Mouse (Mus musculus): Measurements from ENCODE around the gene Rnf157. TPM values are rescaled to one million over a fixed set of nuclear protein-coding genes. Genes with fewer than 3 reads are reported as not detected.

Rnf157 gene
- polyA plus RNA-seq, 1 experiment from 2014 or later, result 31.3 TPM

GRCm38 (mm10) chr11:116298221-116298620 lies 114.6 kb downstream of the Rnf157 start:
- Histone ChIP-seq H3K9me3 (no peaks in the 10 kb centered on the region), H3K36me3 (peaks cover 96% of the 10 kb centered on the region), H3K4me3 (replicated peaks) (no peak overlapping the region), H3K27ac (no peak overlapping the region), H3K9ac (replicated peaks) (no peak overlapping the region), H3K4me1 (replicated peaks) (no peaks in the 10 kb centered on the region), H3K27me3 (no peaks in the 10 kb centered on the region), H3K4me2 (replicated peaks) (no peak overlapping the region)
- whole genome bisulfite sequencing, result 93% methylated on average over 11 of the region's 11 CpGs
- no peak for ATAC-seq

GRCm38 (mm10) chr11:116297017-116297416 lies 115.8 kb downstream of the Rnf157 start:
- no peak overlapping the region for H3K4me3 ChIP-seq (replicated peaks)
- no peaks in the 10 kb centered on the region for H3K27me3 ChIP-seq
- peaks cover 96% of the 10 kb centered on the region for H3K36me3 ChIP-seq
- ATAC-seq, result no peak
- no peak overlapping the region for H3K4me2 ChIP-seq (replicated peaks)
- 86% methylated on average over 3 of the region's 3 CpGs for WGBS
- no peak overlapping the region for H3K9ac ChIP-seq (replicated peaks)
- no peaks in the 10 kb centered on the region for H3K4me1 ChIP-seq (replicated peaks)
- no peaks in the 10 kb centered on the region for H3K9me3 ChIP-seq
- no peak overlapping the region for H3K27ac ChIP-seq

- Histone ChIP-seq H3K27ac (no peak overlapping the region), H3K4me3 (replicated peaks) (no peak overlapping the region), H3K27me3 (no peaks in the 10 kb centered on the region), H3K4me1 (replicated peaks) (no peaks in the 10 kb centered on the region), H3K9me3 (no peaks in the 10 kb centered on the region), H3K36me3 (peaks cover 96% of the 10 kb centered on the region), H3K9ac (replicated peaks) (no peak overlapping the region), H3K4me2 (replicated peaks) (no peak overlapping the region)
- ATAC-seq, result no peak
- 83% methylated on average over 8 of the region's 8 CpGs for WGBS
Observed at GRCm38 (mm10) chr11:116296191-116296734, 116.6 kb downstream of the Rnf157 start.

- Histone ChIP-seq H3K27ac (no peak overlapping the region), H3K36me3 (peaks cover 96% of the 10 kb centered on the region), H3K4me2 (replicated peaks) (no peak overlapping the region), H3K9me3 (no peaks in the 10 kb centered on the region), H3K4me3 (replicated peaks) (no peak overlapping the region), H3K9ac (replicated peaks) (no peak overlapping the region), H3K27me3 (no peaks in the 10 kb centered on the region), H3K4me1 (replicated peaks) (no peaks in the 10 kb centered on the region)
- peak; percentile 22; the same call in 1 of the 2 replicates for ATAC-seq
- WGBS, result 33% methylated on average over 5 of the region's 5 CpGs
Observed at GRCm38 (mm10) chr11:116294319-116294718, 118.5 kb downstream of the Rnf157 start.

- Histone ChIP-seq H3K4me3 (replicated peaks) (no peak overlapping the region), H3K4me2 (replicated peaks) (no peak overlapping the region), H3K27ac (no peak overlapping the region), H3K27me3 (no peaks in the 10 kb centered on the region), H3K36me3 (peaks cover 96% of the 10 kb centered on the region), H3K4me1 (replicated peaks) (no peaks in the 10 kb centered on the region), H3K9me3 (no peaks in the 10 kb centered on the region), H3K9ac (replicated peaks) (no peak overlapping the region)
- no peak for ATAC-seq
- 88% methylated on average over 12 of the region's 12 CpGs for WGBS
Observed at GRCm38 (mm10) chr11:116293538-116294137, 119.2 kb downstream of the Rnf157 start.

- Histone ChIP-seq H3K4me3 (replicated peaks) (no peak overlapping the region), H3K9ac (replicated peaks) (no peak overlapping the region), H3K9me3 (no peaks in the 10 kb centered on the region), H3K4me1 (replicated peaks) (no peaks in the 10 kb centered on the region), H3K27ac (no peak overlapping the region), H3K27me3 (no peaks in the 10 kb centered on the region), H3K4me2 (replicated peaks) (no peak overlapping the region), H3K36me3 (peaks cover 98% of the 10 kb centered on the region)
- 92% methylated on average over 13 of the region's 13 CpGs for WGBS
- no peak for ATAC-seq
Observed at GRCm38 (mm10) chr11:116292401-116292800, 120.4 kb downstream of the Rnf157 start.

GRCm38 (mm10) chr11:116290556-116290955 lies 122.3 kb downstream of the Rnf157 start:
- Histone ChIP-seq H3K4me2 (replicated peaks) (no peak overlapping the region), H3K4me1 (replicated peaks) (no peaks in the 10 kb centered on the region), H3K36me3 (peaks cover 83% of the 10 kb centered on the region), H3K9ac (replicated peaks) (no peak overlapping the region), H3K9me3 (no peaks in the 10 kb centered on the region), H3K27ac (no peak overlapping the region), H3K4me3 (replicated peaks) (no peak overlapping the region), H3K27me3 (peaks cover under 1% of the 10 kb centered on the region; the same call in 1 of the 2 replicates)
- no peak for ATAC-seq
- WGBS, result 85% methylated on average over 8 of the region's 8 CpGs

GRCm38 (mm10) chr11:116287351-116287750 lies 125.5 kb downstream of the Rnf157 start:
- no peaks in the 10 kb centered on the region for H3K9me3 ChIP-seq
- H3K4me1 ChIP-seq (replicated peaks), result no peaks in the 10 kb centered on the region; the same call in 1 of the 2 replicates
- H3K36me3 ChIP-seq, result peaks cover 53% of the 10 kb centered on the region
- no peak overlapping the region for H3K9ac ChIP-seq (replicated peaks)
- H3K27ac ChIP-seq, result no peak overlapping the region
- ATAC-seq, result no peak
- no peak overlapping the region for H3K4me3 ChIP-seq (replicated peaks)
- no peak overlapping the region for H3K4me2 ChIP-seq (replicated peaks)
- WGBS, result 72% methylated on average over 5 of the region's 5 CpGs
- H3K27me3 ChIP-seq, result peaks cover 32% of the 10 kb centered on the region

Other genes starting within 250 kb of the Rnf157 start
- gene Fbf1, start 244.9 kb downstream of the Rnf157 start, polyA plus RNA-seq (2015; fragmentation: Nextera tagmentation; extraction: Ambion mirVana), result 69.1 and 76.5 TPM in 2 replicates
- gene Ten1, start 214.2 kb downstream of the Rnf157 start, polyA plus RNA-seq (2015; fragmentation: Nextera tagmentation; extraction: Ambion mirVana), result 78.4 and 88.2 TPM in 2 replicates
- gene Acox1, start 214.0 kb downstream of the Rnf157 start, polyA plus RNA-seq (2015; fragmentation: Nextera tagmentation; extraction: Ambion mirVana), result 50.3 and 51.0 TPM in 2 replicates
- gene Evpl, start 175.0 kb downstream of the Rnf157 start, polyA plus RNA-seq (2015; fragmentation: Nextera tagmentation; extraction: Ambion mirVana), result 0.28 and 0.30 TPM in 2 replicates
- 63.4 and 68.5 TPM in 2 replicates for gene Srp68, start 138.8 kb downstream of the Rnf157 start, polyA plus RNA-seq (2015; fragmentation: Nextera tagmentation; extraction: Ambion mirVana)
- gene Galr2, start 132.1 kb downstream of the Rnf157 start, polyA plus RNA-seq (2015; fragmentation: Nextera tagmentation; extraction: Ambion mirVana), result 0.22 and 0.26 TPM in 2 replicates
- 92.0 and 104 TPM in 2 replicates for gene Exoc7, start 105.8 kb downstream of the Rnf157 start, polyA plus RNA-seq (2015; fragmentation: Nextera tagmentation; extraction: Ambion mirVana)
- gene Foxj1, start 77.6 kb downstream of the Rnf157 start, polyA plus RNA-seq (2015; fragmentation: Nextera tagmentation; extraction: Ambion mirVana), result 6.2 and 12.4 TPM in 2 replicates
- gene Ubald2, start 21.1 kb upstream of the Rnf157 start, polyA plus RNA-seq (2015; fragmentation: Nextera tagmentation; extraction: Ambion mirVana), result 47.7 and 50.3 TPM in 2 replicates
- gene Qrich2, start 53.2 kb upstream of the Rnf157 start, polyA plus RNA-seq (2015; fragmentation: Nextera tagmentation; extraction: Ambion mirVana), result not detected in 2 replicates
- gene Prpsap1, start 81.2 kb upstream of the Rnf157 start, polyA plus RNA-seq (2015; fragmentation: Nextera tagmentation; extraction: Ambion mirVana), result 175 and 187 TPM in 2 replicates
- gene Sphk1, start 117.9 kb upstream of the Rnf157 start, polyA plus RNA-seq (2015; fragmentation: Nextera tagmentation; extraction: Ambion mirVana), result 3.1 and 3.2 TPM in 2 replicates
- gene Ube2o, start 168.4 kb upstream of the Rnf157 start, polyA plus RNA-seq (2015; fragmentation: Nextera tagmentation; extraction: Ambion mirVana), result 12.3 and 12.7 TPM in 2 replicates
- gene Aanat, start 173.4 kb upstream of the Rnf157 start, polyA plus RNA-seq (2015; fragmentation: Nextera tagmentation; extraction: Ambion mirVana), result 0.22 and 0.34 TPM in 2 replicates
- gene Rhbdf2, start 214.0 kb upstream of the Rnf157 start, polyA plus RNA-seq (2015; fragmentation: Nextera tagmentation; extraction: Ambion mirVana), result 0.76 and 0.77 TPM in 2 replicates
- gene Prcd, start 240.5 kb upstream of the Rnf157 start, polyA plus RNA-seq (2015; fragmentation: Nextera tagmentation; extraction: Ambion mirVana), result 1.0 and 1.2 TPM in 2 replicates
- gene Cygb, start 241.3 kb upstream of the Rnf157 start, polyA plus RNA-seq (2015; fragmentation: Nextera tagmentation; extraction: Ambion mirVana), result 8.8 TPM in 2 replicates